Mouse (Mus musculus): Measurements from ENCODE around the gene S100pbp. TPM values are rescaled to one million over a fixed set of nuclear protein-coding genes. Genes with fewer than 3 reads are reported as not detected.
A peak's percentile ranks its signal among the peaks of the same experiment; 100 is the strongest.

S100pbp gene
- polyA plus RNA-seq, 1 experiment from 2014 or later: 31.2 TPM

- WGBS: 70% methylated on average over 2 of the region's 2 CpGs
- Histone ChIP-seq H3K36me3 (peaks cover 57% of the 10 kb centered on the region), H3K4me2 (no peak overlapping the region), H3K4me1 (replicated peaks) (peaks cover 5% of the 10 kb centered on the region; the same call in 1 of the 2 replicates), H3K27ac (no peak overlapping the region; the same call in 1 of the 2 replicates), H3K9me3 (no peaks in the 10 kb centered on the region), H3K9ac (replicated peaks) (no peak overlapping the region), H3K27me3 (no peaks in the 10 kb centered on the region), H3K4me3 (replicated peaks) (no peak overlapping the region)
- ATAC-seq (ENCODE audit: insufficient number of reproducible peaks, insufficient read depth, low FRiP score, low TSS enrichment, low read depth): no peak
Measured at GRCm38 (mm10) chr4:129146392-129146791, 43.1 kb downstream of the S100pbp start.

GRCm38 (mm10) chr4:129145943-129146342 is 43.6 kb downstream of the S100pbp start:
- no peak overlapping the region for H3K27ac ChIP-seq
- no peak overlapping the region for H3K9ac ChIP-seq (replicated peaks)
- 73% methylated on average over 4 of the region's 4 CpGs for WGBS
- no peak overlapping the region for H3K4me2 ChIP-seq
- ATAC-seq (ENCODE audit: insufficient number of reproducible peaks, insufficient read depth, low FRiP score, low TSS enrichment, low read depth): no peak
- H3K4me3 ChIP-seq (replicated peaks): no peak overlapping the region
- no peaks in the 10 kb centered on the region for H3K27me3 ChIP-seq
- no peaks in the 10 kb centered on the region for H3K9me3 ChIP-seq
- H3K4me1 ChIP-seq (replicated peaks): peaks cover 5% of the 10 kb centered on the region; the same call in 1 of the 2 replicates
- peaks cover 52% of the 10 kb centered on the region for H3K36me3 ChIP-seq

- 70% methylated on average over 4 of the region's 4 CpGs for WGBS
- no peak overlapping the region for H3K9ac ChIP-seq (replicated peaks)
- ATAC-seq (ENCODE audit: insufficient number of reproducible peaks, insufficient read depth, low FRiP score, low TSS enrichment, low read depth): no peak
- H3K9me3 ChIP-seq: no peaks in the 10 kb centered on the region
- H3K4me2 ChIP-seq: no peak overlapping the region
- no peak overlapping the region for H3K4me3 ChIP-seq (replicated peaks)
- H3K27ac ChIP-seq: peak overlapping the region; percentile 47; the same call in 1 of the 2 replicates
- H3K36me3 ChIP-seq: peaks cover 47% of the 10 kb centered on the region
- peaks cover 5% of the 10 kb centered on the region; the same call in 1 of the 2 replicates for H3K4me1 ChIP-seq (replicated peaks)
- no peaks in the 10 kb centered on the region for H3K27me3 ChIP-seq
Measured at GRCm38 (mm10) chr4:129145411-129145810, 44.1 kb downstream of the S100pbp start.

GRCm38 (mm10) chr4:129144401-129145367 is 44.8 kb downstream of the S100pbp start:
- peaks cover 45% of the 10 kb centered on the region for H3K36me3 ChIP-seq
- no peak overlapping the region for H3K9ac ChIP-seq (replicated peaks)
- H3K27me3 ChIP-seq: no peaks in the 10 kb centered on the region
- no peak overlapping the region for H3K4me2 ChIP-seq
- H3K4me1 ChIP-seq (replicated peaks): peaks cover 5% of the 10 kb centered on the region; the same call in 1 of the 2 replicates
- no peak for ATAC-seq (ENCODE audit: insufficient number of reproducible peaks, insufficient read depth, low FRiP score, low TSS enrichment, low read depth)
- H3K27ac ChIP-seq: peak overlapping the region; percentile 47
- H3K4me3 ChIP-seq (replicated peaks): no peak overlapping the region
- no peaks in the 10 kb centered on the region for H3K9me3 ChIP-seq
- 47% methylated on average over 16 of the region's 16 CpGs for WGBS

- Histone ChIP-seq H3K27me3 (peaks cover 7% of the 10 kb centered on the region; the same call in 1 of the 2 replicates), H3K9ac (replicated peaks) (no peak overlapping the region), H3K27ac (peak overlapping the region; percentile 14), H3K4me1 (replicated peaks) (peaks cover 5% of the 10 kb centered on the region; the same call in 1 of the 2 replicates), H3K4me3 (replicated peaks) (no peak overlapping the region), H3K4me2 (no peak overlapping the region), H3K36me3 (peaks cover 36% of the 10 kb centered on the region; the same call in 1 of the 2 replicates), H3K9me3 (no peaks in the 10 kb centered on the region)
- no peak for ATAC-seq (ENCODE audit: insufficient number of reproducible peaks, insufficient read depth, low FRiP score, low TSS enrichment, low read depth)
- WGBS: 85% methylated on average over 5 of the region's 5 CpGs
Measured at GRCm38 (mm10) chr4:129143509-129143908, 46.0 kb downstream of the S100pbp start.

GRCm38 (mm10) chr4:129142439-129143045 is 47.0 kb downstream of the S100pbp start:
- Histone ChIP-seq H3K9ac (replicated peaks) (no peak overlapping the region), H3K27me3 (peaks cover 17% of the 10 kb centered on the region), H3K4me2 (no peak overlapping the region), H3K4me1 (replicated peaks) (peaks cover 8% of the 10 kb centered on the region), H3K9me3 (no peaks in the 10 kb centered on the region), H3K36me3 (peaks cover 27% of the 10 kb centered on the region; the same call in 1 of the 2 replicates), H3K27ac (no peak overlapping the region), H3K4me3 (replicated peaks) (no peak overlapping the region)
- ATAC-seq (ENCODE audit: insufficient number of reproducible peaks, insufficient read depth, low FRiP score, low TSS enrichment, low read depth): no peak
- WGBS: 91% methylated on average over 11 of the region's 11 CpGs

- H3K4me1 ChIP-seq (replicated peaks): peaks cover 15% of the 10 kb centered on the region
- peaks cover 26% of the 10 kb centered on the region; the same call in 1 of the 2 replicates for H3K36me3 ChIP-seq
- H3K4me2 ChIP-seq: no peak overlapping the region
- no peak overlapping the region for H3K9ac ChIP-seq (replicated peaks)
- H3K4me3 ChIP-seq (replicated peaks): no peak overlapping the region
- WGBS: 79% methylated on average over 17 of the region's 17 CpGs
- no peak for ATAC-seq (ENCODE audit: insufficient number of reproducible peaks, insufficient read depth, low FRiP score, low TSS enrichment, low read depth)
- H3K27ac ChIP-seq: no peak overlapping the region
- peaks cover 24% of the 10 kb centered on the region for H3K27me3 ChIP-seq
- H3K9me3 ChIP-seq: no peaks in the 10 kb centered on the region
Measured at GRCm38 (mm10) chr4:129141560-129142438, 47.7 kb downstream of the S100pbp start.

GRCm38 (mm10) chr4:129140808-129141207 is 48.7 kb downstream of the S100pbp start:
- no peak for ATAC-seq (ENCODE audit: insufficient number of reproducible peaks, insufficient read depth, low FRiP score, low TSS enrichment, low read depth)

GRCm38 (mm10) chr4:129139642-129140041 is 49.9 kb downstream of the S100pbp start:
- 81% methylated on average over 5 of the region's 5 CpGs for WGBS
- Histone ChIP-seq H3K4me1 (replicated peaks) (peaks cover 20% of the 10 kb centered on the region), H3K4me2 (no peak overlapping the region), H3K9ac (replicated peaks) (no peak overlapping the region), H3K27ac (no peak overlapping the region), H3K4me3 (replicated peaks) (no peak overlapping the region), H3K27me3 (peaks cover 43% of the 10 kb centered on the region), H3K9me3 (no peaks in the 10 kb centered on the region), H3K36me3 (peaks cover 22% of the 10 kb centered on the region; the same call in 1 of the 2 replicates)
- ATAC-seq (ENCODE audit: insufficient number of reproducible peaks, insufficient read depth, low FRiP score, low TSS enrichment, low read depth): no peak

More at GRCm38 (mm10) chr4:129140808-129141207, 48.7 kb downstream of the S100pbp start:
- Histone ChIP-seq H3K27ac (no peak overlapping the region), H3K9me3 (no peaks in the 10 kb centered on the region), H3K9ac (replicated peaks) (no peak overlapping the region), H3K27me3 (peaks cover 33% of the 10 kb centered on the region), H3K4me3 (replicated peaks) (no peak overlapping the region), H3K4me1 (replicated peaks) (peaks cover 20% of the 10 kb centered on the region), H3K36me3 (peaks cover 22% of the 10 kb centered on the region; the same call in 1 of the 2 replicates), H3K4me2 (no peak overlapping the region)
- 85% methylated on average over 4 of the region's 4 CpGs for WGBS
